Mouse (Mus musculus) spleen, postnatal 36 days (tissue): ENCODE results near the gene Lgr6.

Experiments used
- DNase-seq, 2 experiments: peaks; one replicate each; pipeline ENCODE4 v3.0.0; 2022; ENCODE audit warnings: low spot score in 2 of 2, mixed read lengths in 1 of 2

Lgr6 gene

GRCm38 (mm10) chr1:134960634-134961033, 144.4 kb downstream of the Lgr6 start:
- DNase-seq = no peak

- DNase-seq = peak; percentile 89 to 92
These were observed 149.4 kb downstream of the Lgr6 start, which contains the start of gene Ppp1r12b for GRCm38 (mm10) chr1:134955637-134956176. Gene Ppp1r12b, minus strand, starts transcription at chr1:134955942.

GRCm38 (mm10) chr1:134955050-134955636, 149.9 kb downstream of the Lgr6 start:
- DNase-seq = no peak

GRCm38 (mm10) chr1:134949946-134950345, 155.1 kb downstream of the Lgr6 start:
- DNase-seq = no peak

GRCm38 (mm10) chr1:134947590-134947989, 157.5 kb downstream of the Lgr6 start:
- DNase-seq = no peak

GRCm38 (mm10) chr1:134942898-134943297, 162.2 kb downstream of the Lgr6 start:
- no peak for DNase-seq

- no peak for DNase-seq
These were observed 164.2 kb downstream of the Lgr6 start for GRCm38 (mm10) chr1:134940863-134941262.

- DNase-seq = no peak
These were observed 166.8 kb downstream of the Lgr6 start for GRCm38 (mm10) chr1:134938233-134938632.

- DNase-seq = no peak
These were observed 168.7 kb downstream of the Lgr6 start for GRCm38 (mm10) chr1:134936335-134936734.
